Mouse (Mus musculus) forebrain, embryonic 16.5 days (tissue): Measurements from ENCODE around the gene Gm11077. TPM values are rescaled to one million over a fixed set of nuclear protein-coding genes. Genes with fewer than 3 reads are reported as not detected.
A peak's percentile ranks its signal among the peaks of the same experiment; 100 is the strongest.

Experiments used
- ATAC-seq: fragments of 200-750 bp; cut with Nextera tagmentation; 2 replicates; pipeline ENCODE4 v1.8.0; 2017; ENCODE audit warnings: mild to moderate bottlenecking, moderate library complexity
- H3K27ac ChIP-seq: fragments of 300-500 bp; sonication (generic); 2 replicates; pipeline ENCODE4 v1.5.1; 2014; ENCODE audit warnings: low read length, control low read depth
- H3K27me3 ChIP-seq: fragments of 300-500 bp; sonication (generic); replicated peaks from 2 replicates; pipeline ENCODE4 v1.6.1; 2014; ENCODE audit warnings: low read length; ENCODE audit not compliant: control insufficient read depth, insufficient read depth
- H3K36me3 ChIP-seq: fragments of 300-500 bp; sonication (generic); 2 replicates; pipeline ENCODE4 v1.6.1; 2014; ENCODE audit not compliant: control insufficient read depth, insufficient read depth
- H3K4me1 ChIP-seq: fragments of 300-500 bp; sonication (generic); replicated peaks from 2 replicates; pipeline ENCODE4 v1.6.1; 2014; ENCODE audit warnings: low read length; ENCODE audit not compliant: control insufficient read depth, insufficient read depth
- H3K4me2 ChIP-seq: fragments of 300-500 bp; sonication (generic); 2 replicates; pipeline ENCODE4 v1.6.1; 2014; ENCODE audit warnings: mild to moderate bottlenecking, low read length, control low read depth
- H3K4me3 ChIP-seq: fragments of 300-500 bp; sonication (generic); replicated peaks from 2 replicates; pipeline ENCODE4 v1.5.1; 2014; ENCODE audit warnings: mild to moderate bottlenecking, low read length, control low read depth
- H3K9ac ChIP-seq: fragments of 300-500 bp; sonication (generic); replicated peaks from 2 replicates; pipeline ENCODE4 v1.6.1; 2014; ENCODE audit warnings: low read depth, low read length, control low read depth
- H3K9me3 ChIP-seq: fragments of 300-500 bp; sonication (generic); 2 replicates; pipeline ENCODE4 v1.6.1; 2016; ENCODE audit warnings: low read length; ENCODE audit not compliant: control insufficient read depth
- WGBS: fragments of 180-500 bp; shearing (Covaris S2); extraction: QIAGEN DNeasy Blood & Tissue Kit; methylation state at CpG from one replicate; pipeline ENCODE4 v1.1.7; 2014; 5-methylcytosine and 5-hydroxymethylcytosine counted together
- polyA plus RNA-seq: library from polyadenylated mRNA; unstranded; fragments of >200 nt; fragmentation: Nextera tagmentation; extraction: Ambion mirVana; gene quantifications from 2 replicates; pipeline ENCODE4 v1.2.1, GENCODE M21; 2015

The Gm11077 gene
- polyA plus RNA-seq, 1 experiment from 2014 or later: not detected

DNA sequence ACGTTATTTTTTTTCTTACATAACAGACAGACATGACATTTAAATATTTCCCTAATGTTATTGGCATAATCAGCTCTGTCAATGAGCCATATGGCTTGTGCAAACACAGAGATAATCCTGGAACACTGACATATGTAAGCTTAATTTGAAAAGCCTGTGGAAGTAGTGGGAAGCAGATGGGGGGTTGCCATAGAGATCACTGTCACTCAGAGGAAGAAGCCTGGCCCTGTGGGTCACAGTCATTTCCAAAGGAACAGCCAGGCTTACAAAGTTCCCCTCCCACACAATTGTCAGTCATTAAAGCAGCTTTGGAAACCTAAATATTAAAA, 2.3 kb downstream of the Gm11077 start:
- Histone ChIP-seq H3K27me3 (no peaks in the 10 kb centered on the region), H3K4me3 (no peak overlapping the region), H3K4me2 (no peak overlapping the region), H3K9me3 (0 out of 2 replicates have a peak, but pooled peaks cover 4% of the 10 kb centered on the region), H3K36me3 (no peaks in the 10 kb centered on the region), H3K27ac (no peak overlapping the region), H3K4me1 (peaks cover 10% of the 10 kb centered on the region), H3K9ac (no peak overlapping the region)
- ATAC-seq: peak; percentile 94
- WGBS: 36% methylated on average over 1 of the region's 1 CpGs

DNA sequence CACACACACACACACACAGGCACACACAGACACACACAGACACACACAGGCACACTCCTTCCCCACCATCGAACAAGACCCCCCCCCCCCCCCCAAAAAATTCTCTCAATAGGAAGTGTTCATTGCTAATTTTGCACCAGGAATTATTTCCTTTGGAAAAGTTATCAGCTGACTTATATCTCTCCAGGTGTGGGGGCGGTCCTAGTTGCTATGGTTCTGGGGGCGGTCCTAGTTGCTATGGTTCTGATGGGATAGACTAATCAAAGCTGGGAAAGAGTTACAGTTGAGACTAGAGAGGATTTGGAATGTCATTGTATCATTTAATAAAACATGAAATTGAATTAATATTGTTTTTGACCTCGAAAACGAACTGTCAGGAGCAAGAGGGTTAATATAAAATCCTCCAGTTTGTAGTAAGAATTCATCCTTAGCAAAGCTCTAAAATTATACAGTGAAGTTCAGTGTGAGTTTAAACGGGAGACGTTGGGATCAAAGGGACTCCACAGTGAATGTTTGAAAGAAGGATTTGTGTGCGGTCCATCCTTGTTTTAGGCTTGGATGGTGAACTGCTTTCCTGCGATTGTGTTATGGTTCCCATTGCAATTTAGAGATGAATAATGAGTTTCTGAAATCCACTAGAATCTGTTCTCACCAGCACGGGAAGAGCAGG, 4.0 kb downstream of the Gm11077 start:
- Histone ChIP-seq H3K4me1 (peaks cover 10% of the 10 kb centered on the region), H3K4me2 (peak overlapping the region; percentile 53), H3K4me3 (peak overlapping the region; percentile 31), H3K9me3 (0 out of 2 replicates have a peak, but pooled peaks cover 4% of the 10 kb centered on the region), H3K36me3 (no peaks in the 10 kb centered on the region), H3K9ac (peak overlapping the region; percentile 38), H3K27ac (peak overlapping the region; percentile 46), H3K27me3 (no peaks in the 10 kb centered on the region)
- ATAC-seq: no peak
- WGBS: 37% methylated on average over 10 of the region's 10 CpGs

DNA sequence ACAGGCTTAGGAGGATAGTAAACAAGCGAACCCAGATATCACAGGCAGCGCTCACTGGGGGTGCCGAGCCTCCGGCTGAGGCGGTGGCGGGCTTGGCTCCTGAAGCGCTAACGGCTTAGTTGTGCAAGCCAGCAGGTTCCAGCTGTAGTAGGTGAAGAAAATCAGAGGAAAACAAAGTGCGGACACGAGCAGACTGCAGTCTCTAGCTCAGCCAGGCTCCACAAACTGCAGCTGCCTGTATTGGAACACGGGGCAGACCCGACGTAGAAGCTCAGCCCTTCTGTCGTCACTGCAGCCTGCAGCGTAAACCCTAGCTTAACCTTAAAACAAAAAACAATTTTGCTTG, 4.5 kb downstream of the Gm11077 start:
- H3K4me3 ChIP-seq: peak overlapping the region; percentile 31
- 3% methylated on average over 15 of the region's 15 CpGs for whole genome bisulfite sequencing
- H3K27ac ChIP-seq: peak overlapping the region; percentile 46
- no peaks in the 10 kb centered on the region for H3K36me3 ChIP-seq
- peak overlapping the region; percentile 38 for H3K9ac ChIP-seq
- H3K4me1 ChIP-seq: peaks cover 10% of the 10 kb centered on the region
- peak; percentile 29; the same call in 1 of the 2 replicates for ATAC-seq
- 0 out of 2 replicates have a peak, but pooled peaks cover 4% of the 10 kb centered on the region for H3K9me3 ChIP-seq
- peak overlapping the region; percentile 53 for H3K4me2 ChIP-seq
- no peaks in the 10 kb centered on the region for H3K27me3 ChIP-seq

DNA sequence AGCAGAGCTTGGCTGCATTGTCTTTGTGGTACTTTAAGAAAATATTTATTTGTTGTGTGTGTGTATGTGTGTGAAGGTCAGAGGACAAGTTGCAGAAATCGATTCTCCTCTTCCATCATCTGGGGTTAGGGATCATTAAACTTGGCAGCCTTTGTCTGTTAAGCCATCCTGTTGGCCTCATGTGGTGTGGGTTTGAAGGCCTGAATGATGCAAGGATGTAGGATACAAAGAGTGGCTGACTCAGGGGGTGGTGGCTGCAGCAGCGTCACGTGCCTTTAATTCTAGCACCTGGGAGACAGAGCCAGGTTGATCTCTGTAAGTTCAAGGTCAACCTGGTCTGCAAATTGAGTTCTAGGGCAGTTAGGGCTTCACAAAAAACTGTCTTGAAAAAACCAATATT, 16.5 kb downstream of the Gm11077 start:
- WGBS: 72% methylated on average over 3 of the region's 3 CpGs
- no peak overlapping the region for H3K4me2 ChIP-seq
- no peaks in the 10 kb centered on the region for H3K36me3 ChIP-seq
- no peak overlapping the region for H3K27ac ChIP-seq
- no peak for ATAC-seq
- no peaks in the 10 kb centered on the region for H3K27me3 ChIP-seq
- H3K9me3 ChIP-seq: no peaks in the 10 kb centered on the region; the same call in 1 of the 2 replicates
- H3K4me1 ChIP-seq: no peaks in the 10 kb centered on the region
- H3K9ac ChIP-seq: no peak overlapping the region
- H3K4me3 ChIP-seq: no peak overlapping the region

DNA sequence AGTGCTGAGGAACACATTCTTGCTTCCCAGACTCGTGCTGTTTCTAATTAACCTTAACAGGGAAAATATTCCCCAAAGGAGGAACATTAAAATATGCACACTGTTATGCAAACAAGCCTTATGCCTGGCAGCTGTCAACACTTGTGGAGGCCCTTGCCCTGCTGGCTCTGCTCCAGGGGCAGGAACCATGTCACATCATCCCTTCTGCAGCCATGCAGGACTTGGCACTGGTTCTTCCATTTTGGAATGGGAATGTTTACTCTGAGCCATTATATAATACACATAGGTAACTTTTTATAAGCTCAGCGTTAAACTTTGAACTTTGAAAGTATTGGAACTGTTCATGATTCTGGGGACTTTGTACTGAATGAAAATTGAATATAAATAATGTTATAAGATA, 18.5 kb downstream of the Gm11077 start:
- Histone ChIP-seq H3K27me3 (no peaks in the 10 kb centered on the region), H3K36me3 (no peaks in the 10 kb centered on the region), H3K4me3 (no peak overlapping the region), H3K9ac (no peak overlapping the region), H3K4me1 (no peaks in the 10 kb centered on the region), H3K4me2 (no peak overlapping the region), H3K27ac (no peak overlapping the region), H3K9me3 (no peaks in the 10 kb centered on the region; the same call in 1 of the 2 replicates)
- WGBS: 61% methylated on average over 2 of the region's 2 CpGs
- ATAC-seq: no peak

DNA sequence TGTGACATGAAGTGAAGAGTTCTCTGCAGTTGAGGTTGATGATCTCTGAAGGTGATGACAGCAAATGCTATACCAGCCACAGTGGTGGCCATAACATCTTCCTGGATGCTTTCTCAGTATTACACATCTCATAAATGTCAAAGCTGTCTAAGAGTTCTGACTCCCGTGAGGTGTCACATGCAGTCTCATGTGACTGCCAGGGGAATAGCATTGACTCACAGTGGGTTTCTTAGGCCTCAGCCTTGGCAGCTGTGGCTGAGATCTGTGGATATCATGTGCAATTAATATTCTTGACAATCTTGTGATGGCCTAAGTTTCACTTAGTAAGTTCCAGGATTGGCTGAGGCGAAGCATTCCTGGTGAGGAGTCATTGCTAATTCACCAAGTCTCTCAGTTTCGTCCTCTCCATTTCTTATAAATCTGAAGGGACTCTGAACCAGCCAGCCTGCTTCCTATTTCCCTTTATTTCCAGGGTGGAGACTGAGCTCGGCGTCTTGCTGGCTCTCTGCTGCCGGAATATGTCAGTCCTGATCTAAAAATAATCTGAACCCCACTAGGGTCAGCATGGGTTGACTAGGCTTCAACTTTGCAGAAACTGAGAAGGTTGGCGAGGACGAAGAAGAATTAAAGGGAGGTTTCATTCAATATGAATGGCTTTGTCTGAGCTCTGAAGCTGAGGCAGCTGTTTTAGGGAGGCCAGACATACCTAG, 21.4 kb downstream of the Gm11077 start:
- no peak overlapping the region for H3K4me2 ChIP-seq
- H3K9ac ChIP-seq: no peak overlapping the region

DNA sequence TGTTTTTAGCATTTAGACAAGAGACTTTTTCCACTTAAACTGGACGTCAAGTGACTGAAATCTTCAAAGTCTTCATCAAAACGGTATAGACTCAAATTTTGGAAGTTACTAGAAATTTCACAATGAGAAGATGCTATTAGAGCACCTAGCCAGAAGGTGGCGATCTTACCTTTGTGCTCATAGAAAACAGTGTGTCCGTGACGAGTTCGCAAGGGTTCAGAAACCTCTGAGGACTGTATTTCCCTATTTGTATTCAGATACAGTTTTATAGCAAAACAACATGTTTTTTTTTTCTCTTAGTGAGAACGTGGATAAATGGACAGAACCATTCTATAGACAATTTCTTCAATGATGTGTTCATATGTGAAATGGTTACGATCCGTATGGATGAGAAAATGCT, 37.3 kb downstream of the Gm11077 start:
- H3K4me1 ChIP-seq: peaks cover 5% of the 10 kb centered on the region
- H3K27me3 ChIP-seq: no peaks in the 10 kb centered on the region
- no peak overlapping the region for H3K4me3 ChIP-seq
- no peak overlapping the region for H3K9ac ChIP-seq
- H3K4me2 ChIP-seq: no peak overlapping the region
- H3K9me3 ChIP-seq: no peaks in the 10 kb centered on the region
- ATAC-seq: no peak
- WGBS: 41% methylated on average over 9 of the region's 9 CpGs
- H3K27ac ChIP-seq: no peak overlapping the region
- no peaks in the 10 kb centered on the region for H3K36me3 ChIP-seq

More for the DNA sequence above, 21.4 kb downstream of the Gm11077 start:
- H3K27me3 ChIP-seq: no peaks in the 10 kb centered on the region
- ATAC-seq: no peak
- H3K27ac ChIP-seq: no peak overlapping the region
- H3K4me1 ChIP-seq: no peaks in the 10 kb centered on the region
- H3K9me3 ChIP-seq: no peaks in the 10 kb centered on the region; the same call in 1 of the 2 replicates
- no peak overlapping the region for H3K4me3 ChIP-seq
- 90% methylated on average over 8 of the region's 8 CpGs for WGBS
- no peaks in the 10 kb centered on the region for H3K36me3 ChIP-seq

DNA sequence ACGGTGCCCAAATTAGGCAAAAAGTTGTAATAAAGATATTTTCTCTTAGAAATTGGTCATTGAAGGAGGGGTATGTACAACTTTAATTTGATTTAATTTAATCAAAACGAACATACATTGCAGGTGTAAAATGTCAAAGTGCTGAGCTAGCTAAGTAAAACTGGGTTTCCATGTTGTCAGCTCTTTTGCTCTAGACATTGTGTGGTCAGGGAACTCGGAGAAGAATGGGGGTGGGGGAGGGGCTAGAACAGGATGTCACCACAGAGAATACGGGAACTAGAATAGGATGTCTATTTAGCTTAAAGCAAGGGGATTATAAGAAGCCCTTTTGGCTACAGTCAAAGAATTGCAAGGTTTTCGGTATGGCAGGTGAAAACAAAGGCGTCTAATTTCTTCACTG, 38.2 kb downstream of the Gm11077 start:
- WGBS: 64% methylated on average over 6 of the region's 6 CpGs
- no peak overlapping the region for H3K9ac ChIP-seq
- peaks cover 5% of the 10 kb centered on the region for H3K4me1 ChIP-seq
- H3K36me3 ChIP-seq: no peaks in the 10 kb centered on the region
- H3K4me2 ChIP-seq: no peak overlapping the region
- ATAC-seq: no peak
- no peak overlapping the region for H3K4me3 ChIP-seq
- no peaks in the 10 kb centered on the region for H3K27me3 ChIP-seq
- H3K9me3 ChIP-seq: no peaks in the 10 kb centered on the region
- H3K27ac ChIP-seq: no peak overlapping the region

DNA sequence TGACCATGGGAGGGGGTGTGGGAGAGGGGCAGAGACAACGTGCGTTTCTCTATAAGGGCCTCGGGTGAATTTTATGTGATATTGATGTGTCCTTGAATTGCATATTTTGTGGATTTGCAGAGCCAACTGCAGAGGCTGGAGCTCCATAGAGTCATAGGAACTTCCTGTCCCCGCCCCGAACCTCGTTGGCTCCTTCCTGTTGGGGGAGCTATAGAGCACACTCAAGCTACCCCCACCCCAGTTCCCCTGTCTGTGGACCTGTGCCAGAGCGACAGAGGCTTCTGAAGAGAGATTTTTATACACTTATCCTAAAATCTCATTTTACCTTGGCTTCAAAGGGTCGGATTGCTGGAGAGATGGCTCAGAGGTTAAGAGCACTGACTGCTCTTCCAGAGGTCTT, 39.1 kb downstream of the Gm11077 start:
- WGBS: 90% methylated on average over 8 of the region's 8 CpGs
- Histone ChIP-seq H3K9me3 (no peaks in the 10 kb centered on the region), H3K4me1 (peaks cover 5% of the 10 kb centered on the region), H3K4me3 (no peak overlapping the region), H3K27ac (no peak overlapping the region), H3K27me3 (no peaks in the 10 kb centered on the region), H3K4me2 (no peak overlapping the region), H3K9ac (no peak overlapping the region), H3K36me3 (no peaks in the 10 kb centered on the region)
- no peak for ATAC-seq
